Mouse (Mus musculus) C2C12 (cell line): ENCODE data around the gene Errfi1.
A peak's percentile ranks its signal among the peaks of the same experiment; 100 is the strongest.

Experiments
- CEBPB ChIP-seq: IDR thresholded peaks from one replicate; pipeline ENCODE4 v1.6.1; 2011; ENCODE audit warnings: low read depth, mild to moderate bottlenecking, control low read depth, moderate library complexity
- CTCF ChIP-seq: IDR thresholded peaks from one replicate; pipeline ENCODE4 v1.5.1; 2011; ENCODE audit not compliant: control insufficient read depth, insufficient read depth, insufficient read length
- FOSL1 ChIP-seq: IDR thresholded peaks from one replicate; pipeline ENCODE4 v1.8.0; 2011; ENCODE audit warnings: mild to moderate bottlenecking, low read length; ENCODE audit not compliant: poor library complexity, insufficient read depth, severe bottlenecking
- MAX ChIP-seq: IDR thresholded peaks from one replicate; pipeline ENCODE4 v1.6.1; 2011; ENCODE audit warnings: mild to moderate bottlenecking, control low read depth
- MYOG ChIP-seq: IDR thresholded peaks from one replicate; pipeline ENCODE4 v1.6.1; 2011; ENCODE audit not compliant: control insufficient read depth, insufficient read length; ENCODE audit errors: extremely low read depth
- USF1 ChIP-seq: IDR thresholded peaks from one replicate; pipeline ENCODE4 v1.6.1; 2011; ENCODE audit warnings: low read depth, mild to moderate bottlenecking, control low read depth, moderate library complexity

DNA sequence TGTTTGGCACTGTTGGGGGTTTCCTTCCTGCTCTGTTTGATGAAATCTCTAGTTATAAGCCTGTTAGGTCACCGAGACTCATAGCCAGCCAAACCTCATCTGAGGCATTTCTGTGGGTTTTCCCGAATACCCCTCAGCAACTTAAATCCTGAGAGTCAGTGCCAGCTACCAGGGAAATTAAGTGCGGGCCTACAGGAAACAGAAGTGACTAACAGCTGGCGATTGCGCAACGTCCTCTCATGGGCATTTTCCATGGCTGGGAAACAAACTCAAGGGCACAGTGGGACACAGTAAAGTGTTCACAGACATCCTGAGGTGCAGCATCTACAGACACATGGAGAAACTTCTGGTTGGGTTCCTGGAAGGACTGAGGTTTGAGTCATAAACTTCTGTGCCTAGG, 16.3 kb upstream of the Errfi1 start:
- TF ChIP-seq CTCF (no peak), MAX (peak; percentile 59), USF1 (no peak), CEBPB (peak; percentile 100), MYOG (no peak), FOSL1 (peak; percentile 69)
